Mouse (Mus musculus) embryonic facial prominence, embryonic 11.5 days (tissue): ENCODE data around the gene Bdh1. TPM values are rescaled to one million over a fixed set of nuclear protein-coding genes. Genes with fewer than 3 reads are reported as not detected.

ENCODE experiments used
- ATAC-seq: fragments of 200-750 bp; cut with Nextera tagmentation; replicated peaks from 2 replicates; pipeline ENCODE4 v1.8.0; 2017; ENCODE audit warnings: low read depth; ENCODE audit not compliant: insufficient number of reproducible peaks, low FRiP score, low TSS enrichment
- DNase-seq: peaks from one replicate; pipeline ENCODE4 v3.0.0-alpha.2; 2015; ENCODE audit warnings: low spot score
- H3K27ac ChIP-seq: fragments of 300-500 bp; sonication (generic); replicated peaks from 2 replicates; pipeline ENCODE4 v1.5.1; 2014; ENCODE audit warnings: mild to moderate bottlenecking, low read depth, low read length, control low read depth
- H3K27me3 ChIP-seq: fragments of 300-500 bp; sonication (generic); 2 replicates; pipeline ENCODE4 v1.6.1; 2014; ENCODE audit warnings: mild to moderate bottlenecking, low read length, moderate library complexity, mixed read lengths; ENCODE audit not compliant: control insufficient read depth, insufficient read depth
- H3K36me3 ChIP-seq: fragments of 300-500 bp; sonication (generic); replicated peaks from 2 replicates; pipeline ENCODE4 v1.6.1; 2014; ENCODE audit warnings: low read depth, mild to moderate bottlenecking, low read length, moderate library complexity, mixed read lengths; ENCODE audit not compliant: control insufficient read depth, insufficient read depth
- H3K4me1 ChIP-seq: fragments of 300-500 bp; sonication (generic); 2 replicates; pipeline ENCODE4 v1.6.1; 2014; ENCODE audit warnings: low read length, mixed read lengths; ENCODE audit not compliant: control insufficient read depth, insufficient read depth
- H3K4me2 ChIP-seq: fragments of 300-500 bp; sonication (generic); 2 replicates; pipeline ENCODE4 v1.6.1; 2014; ENCODE audit warnings: low read depth, mild to moderate bottlenecking, control low read depth, low read length, moderate library complexity
- H3K4me3 ChIP-seq: fragments of 300-500 bp; sonication (generic); 2 replicates; pipeline ENCODE4 v1.5.1; 2014; ENCODE audit warnings: low read depth, low read length, control low read depth
- H3K9ac ChIP-seq: fragments of 300-500 bp; sonication (generic); replicated peaks from 2 replicates; pipeline ENCODE4 v1.6.1; 2014; ENCODE audit warnings: mild to moderate bottlenecking, control low read depth, low read length
- H3K9me3 ChIP-seq: fragments of 300-500 bp; sonication (generic); replicated peaks from 2 replicates; pipeline ENCODE4 v1.6.1; 2016; ENCODE audit warnings: mild to moderate bottlenecking, low read length, inconsistent platforms, mixed read lengths; ENCODE audit not compliant: control insufficient read depth
- WGBS: fragments of 180-500 bp; shearing (Covaris S2); extraction: QIAGEN DNeasy Blood & Tissue Kit; methylation state at CpG from one replicate; pipeline ENCODE4 v1.1.7; 2014; 5-methylcytosine and 5-hydroxymethylcytosine counted together
- polyA plus RNA-seq: library from polyadenylated mRNA; unstranded; fragments of >200 nt; fragmentation: Nextera tagmentation; extraction: Ambion mirVana; gene quantifications from 2 replicates; pipeline ENCODE4 v1.2.1, GENCODE M21; 2014

Gene Bdh1
- polyA plus RNA-seq, 1 experiment from 2014 or later = 18.8 TPM

- H3K27me3 ChIP-seq = no peaks in the 10 kb centered on the region
- no peak overlapping the region for H3K9ac ChIP-seq
- no peaks in the 10 kb centered on the region for H3K9me3 ChIP-seq
- H3K4me1 ChIP-seq = peaks cover 8% of the 10 kb centered on the region; the same call in 1 of the 2 replicates
- WGBS = 26% methylated on average over 12 of the region's 12 CpGs
- no peaks in the 10 kb centered on the region for H3K36me3 ChIP-seq
- DNase-seq (no peak), ATAC-seq (no peak)
- no peak overlapping the region for H3K27ac ChIP-seq
- H3K4me2 ChIP-seq = no peak overlapping the region
- H3K4me3 ChIP-seq = no peak overlapping the region
Observed at GRCm38 (mm10) chr16:31492921-31493549, 71.0 kb downstream of the Bdh1 start.

GRCm38 (mm10) chr16:31493550-31493965, 71.5 kb downstream of the Bdh1 start:
- WGBS = 46% methylated on average over 6 of the region's 6 CpGs
- Histone ChIP-seq H3K4me3 (no peak overlapping the region), H3K9ac (0 out of 2 replicates have a peak overlapping the region, but pooled peaks have one; percentile 8), H3K9me3 (no peaks in the 10 kb centered on the region), H3K27me3 (no peaks in the 10 kb centered on the region), H3K4me2 (no peak overlapping the region), H3K36me3 (no peaks in the 10 kb centered on the region), H3K27ac (no peak overlapping the region), H3K4me1 (peaks cover 8% of the 10 kb centered on the region; the same call in 1 of the 2 replicates)
- DNase-seq (no peak), ATAC-seq (no peak)

GRCm38 (mm10) chr16:31493991-31494390, 71.9 kb downstream of the Bdh1 start:
- WGBS = 53% methylated on average over 6 of the region's 6 CpGs
- DNase-seq (no peak), ATAC-seq (no peak)
- Histone ChIP-seq H3K9ac (0 out of 2 replicates have a peak overlapping the region, but pooled peaks have one; percentile 8), H3K4me1 (peaks cover 8% of the 10 kb centered on the region; the same call in 1 of the 2 replicates), H3K4me3 (no peak overlapping the region), H3K27me3 (no peaks in the 10 kb centered on the region), H3K27ac (no peak overlapping the region), H3K9me3 (no peaks in the 10 kb centered on the region), H3K36me3 (no peaks in the 10 kb centered on the region), H3K4me2 (no peak overlapping the region)

- Histone ChIP-seq H3K4me3 (no peak overlapping the region), H3K9ac (no peak overlapping the region), H3K4me1 (peaks cover 8% of the 10 kb centered on the region; the same call in 1 of the 2 replicates), H3K4me2 (no peak overlapping the region), H3K27ac (no peak overlapping the region), H3K36me3 (no peaks in the 10 kb centered on the region), H3K9me3 (no peaks in the 10 kb centered on the region), H3K27me3 (no peaks in the 10 kb centered on the region)
- no peak for DNase-seq
- ATAC-seq = no peak
- WGBS = 71% methylated on average over 7 of the region's 7 CpGs
Observed at GRCm38 (mm10) chr16:31495356-31495755, 73.3 kb downstream of the Bdh1 start.

DNA sequence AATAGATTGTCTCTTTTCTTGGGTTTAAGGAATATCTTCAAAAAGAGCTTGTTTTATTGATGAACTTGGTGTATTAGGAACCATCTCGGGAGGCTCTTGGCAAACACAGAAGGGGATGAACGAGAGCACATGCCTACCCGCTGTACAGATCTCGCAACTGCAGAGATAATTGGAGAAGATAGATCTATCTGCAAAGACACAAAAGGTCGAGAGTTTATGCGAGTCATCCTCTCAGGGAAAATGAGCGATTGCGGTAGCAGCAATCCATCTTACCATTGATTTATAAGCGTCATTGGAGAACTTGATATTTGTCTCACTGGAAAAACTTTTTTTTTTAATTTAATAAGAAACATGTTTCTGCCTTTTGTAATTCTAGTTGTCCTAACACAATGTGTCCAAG, 73.7 kb downstream of the Bdh1 start:
- H3K4me1 ChIP-seq = peaks cover 8% of the 10 kb centered on the region; the same call in 1 of the 2 replicates
- ATAC-seq = no peak
- H3K9ac ChIP-seq = no peak overlapping the region
- H3K4me2 ChIP-seq = no peak overlapping the region
- no peak for DNase-seq
- no peaks in the 10 kb centered on the region for H3K27me3 ChIP-seq
- H3K36me3 ChIP-seq = no peaks in the 10 kb centered on the region
- H3K9me3 ChIP-seq = no peaks in the 10 kb centered on the region
- 79% methylated on average over 9 of the region's 9 CpGs for WGBS
- H3K27ac ChIP-seq = no peak overlapping the region
- no peak overlapping the region for H3K4me3 ChIP-seq

DNA sequence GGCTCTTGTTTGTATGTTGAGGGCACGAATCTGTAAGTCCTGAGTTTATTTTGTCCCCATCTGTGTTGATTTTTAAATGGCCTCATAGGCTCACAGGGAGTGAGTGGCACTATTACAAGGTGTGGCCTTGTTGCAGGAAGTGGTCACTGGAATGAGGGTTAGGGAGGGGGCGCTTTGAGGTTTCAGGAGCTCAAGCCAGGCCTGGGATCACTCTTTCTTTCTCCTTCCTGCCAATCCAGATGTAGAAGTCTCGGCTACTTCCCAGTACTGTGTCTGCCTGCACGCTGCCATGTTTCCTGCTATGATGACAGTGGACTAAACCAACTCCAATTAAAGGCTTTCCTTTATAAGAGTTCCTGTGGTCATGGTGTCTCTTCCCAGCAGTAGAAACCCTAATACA, 76.3 kb downstream of the Bdh1 start:
- ATAC-seq = no peak
- WGBS = 82% methylated on average over 4 of the region's 4 CpGs
- H3K36me3 ChIP-seq = no peaks in the 10 kb centered on the region
- H3K4me1 ChIP-seq = peaks cover 10% of the 10 kb centered on the region; the same call in 1 of the 2 replicates
- no peak for DNase-seq
- H3K27ac ChIP-seq = no peak overlapping the region
- H3K27me3 ChIP-seq = no peaks in the 10 kb centered on the region
- H3K4me3 ChIP-seq = no peak overlapping the region
- no peak overlapping the region for H3K9ac ChIP-seq
- H3K9me3 ChIP-seq = no peaks in the 10 kb centered on the region
- H3K4me2 ChIP-seq = no peak overlapping the region

GRCm38 (mm10) chr16:31499021-31499420, 76.9 kb downstream of the Bdh1 start:
- no peak overlapping the region for H3K27ac ChIP-seq
- H3K4me3 ChIP-seq = no peak overlapping the region
- no peaks in the 10 kb centered on the region for H3K9me3 ChIP-seq
- H3K27me3 ChIP-seq = no peaks in the 10 kb centered on the region
- peaks cover 6% of the 10 kb centered on the region; the same call in 1 of the 2 replicates for H3K4me1 ChIP-seq
- WGBS = 92% methylated on average over 6 of the region's 6 CpGs
- no peak for ATAC-seq
- H3K36me3 ChIP-seq = no peaks in the 10 kb centered on the region
- no peak overlapping the region for H3K9ac ChIP-seq
- DNase-seq = no peak
- H3K4me2 ChIP-seq = no peak overlapping the region

DNA sequence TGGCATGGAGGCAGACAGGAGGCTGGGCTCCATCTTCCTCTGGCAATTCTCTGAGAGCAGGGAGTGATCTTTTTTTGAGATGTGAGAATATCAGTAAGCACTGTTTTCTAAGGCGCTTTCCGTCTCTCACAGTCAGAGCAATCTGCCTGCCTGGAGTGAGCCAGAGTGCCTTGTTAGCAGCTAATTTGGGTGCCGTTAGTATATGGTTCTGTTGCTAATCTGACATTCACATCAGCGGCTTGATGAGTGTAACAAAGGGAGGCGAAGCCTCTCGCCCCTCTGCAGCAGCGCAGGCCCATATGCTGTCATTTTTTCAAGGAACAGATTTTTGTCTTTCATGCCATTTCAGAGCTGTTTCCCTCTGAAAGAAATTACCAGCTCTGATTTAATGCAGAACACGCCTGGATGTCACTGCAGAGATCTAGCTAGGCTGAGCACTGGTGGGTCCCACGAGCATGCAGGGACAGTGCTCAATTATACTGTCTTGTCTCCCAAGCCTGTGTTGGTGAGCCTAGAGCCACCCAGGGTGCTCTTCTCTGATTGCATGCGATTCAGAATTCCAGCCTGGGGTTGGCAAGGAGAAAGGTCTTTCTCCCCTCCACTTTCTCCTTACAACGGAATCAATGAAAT, 77.7 kb downstream of the Bdh1 start:
- H3K4me1 ChIP-seq = peaks cover 2% of the 10 kb centered on the region; the same call in 1 of the 2 replicates
- DNase-seq (no peak), ATAC-seq (no peak)
- no peaks in the 10 kb centered on the region for H3K9me3 ChIP-seq
- H3K36me3 ChIP-seq = no peaks in the 10 kb centered on the region
- H3K4me2 ChIP-seq = no peak overlapping the region
- no peak overlapping the region; the same call in 1 of the 2 replicates for H3K9ac ChIP-seq
- no peak overlapping the region for H3K4me3 ChIP-seq
- no peak overlapping the region for H3K27ac ChIP-seq
- 50% methylated on average over 11 of the region's 11 CpGs for WGBS
- H3K27me3 ChIP-seq = no peaks in the 10 kb centered on the region
